Mouse (Mus musculus): ENCODE data around the gene Adgrb2. TPM values are rescaled to one million over a fixed set of nuclear protein-coding genes. Genes with fewer than 3 reads are reported as not detected.

Adgrb2 gene
- polyA plus RNA-seq, 2 experiments from 2014 or later, result 1.4 TPM; not detected in 1

Other genes starting within 250 kb of the Adgrb2 start
- gene Khdrbs1, start 242.6 kb upstream of the Adgrb2 start, polyA plus RNA-seq (2017; shearing (Covaris generic)), result 10 to 100 TPM; 34.4 to 34.7 TPM
- gene Ptp4a2, start 173.7 kb upstream of the Adgrb2 start, polyA plus RNA-seq (2017; shearing (Covaris generic)), result 1,000 to 10,000 TPM; 1,863 to 2,031 TPM
- not detected for gene Spocd1, start 55.6 kb upstream of the Adgrb2 start, polyA plus RNA-seq (2017; shearing (Covaris generic))
- not detected for gene Col16a1, start 63.0 kb downstream of the Adgrb2 start, polyA plus RNA-seq (2017; shearing (Covaris generic))
- 10 to 100 TPM; 28.6 to 41.4 TPM for gene Pef1, start 117.7 kb downstream of the Adgrb2 start, polyA plus RNA-seq (2017; shearing (Covaris generic))
- gene Hcrtr1, start 154.5 kb downstream of the Adgrb2 start, polyA plus RNA-seq (2017; shearing (Covaris generic)), result not detected
- not detected for gene Tinagl1, start 190.3 kb downstream of the Adgrb2 start, polyA plus RNA-seq (2017; shearing (Covaris generic))
- gene Gm853, start 237.5 kb downstream of the Adgrb2 start, polyA plus RNA-seq (2017; shearing (Covaris generic)), result not detected